In the genomic region with DNA sequence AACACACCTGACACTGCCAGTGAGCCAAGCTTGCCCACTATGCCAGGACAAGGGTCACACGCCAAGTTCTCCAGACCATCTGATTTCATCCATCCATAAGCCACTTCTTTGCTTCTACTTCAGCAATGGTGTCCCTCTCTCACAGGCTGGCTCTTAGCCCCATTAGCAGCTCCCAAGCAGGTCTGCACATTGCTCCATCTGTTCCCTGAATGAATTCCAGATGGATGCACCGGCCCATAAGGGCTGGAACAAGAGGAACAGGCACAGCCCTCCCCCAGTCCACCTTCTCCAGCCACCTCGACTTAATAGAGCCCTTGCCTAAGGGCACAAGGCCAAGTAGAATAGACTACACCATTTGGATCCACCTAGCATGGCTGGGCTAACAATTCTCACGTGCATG, we compare ENCODE assay signal across 17 mouse cellular contexts.
DNase-seq lines count a peak whose midpoint lies in the region; ATAC-seq lines count a peak whose summit lies in the region.
"Had no signal": no experiment of that assay in that cellular context is flagged by ENCODE, and none has a peak within 500 bp of the region (broad histone marks: within the 10 kb centered on the region; RNA-seq: fewer than 3 reads in every experiment).

No protein-coding gene starts in this region.

- 64% methylated on average over 4 of the region's 4 CpGs for WGBS in hindbrain, embryonic 16.5 days
- 57% methylated on average over 4 of the region's 4 CpGs for WGBS in hindbrain, embryonic 12.5 days
- WGBS in forebrain, embryonic 16.5 days: 49% methylated on average over 4 of the region's 4 CpGs
- WGBS in limb, embryonic 12.5 days: 26% methylated on average over 4 of the region's 4 CpGs

- H3K4me1 ChIP-seq in hindbrain, embryonic 16.5 days (ENCODE audit: control insufficient read depth, insufficient read depth, low read depth, low read length): peaks cover 15% of the 10 kb centered on the region
- H3K4me1 ChIP-seq in hindbrain, embryonic 12.5 days: peaks cover 3% of the 10 kb centered on the region
- H3K4me1 ChIP-seq in forebrain, embryonic 16.5 days (replicated peaks; ENCODE audit: control insufficient read depth, insufficient read depth, low read length): peaks cover 13% of the 10 kb centered on the region
- peaks cover 71% of the 10 kb centered on the region for H3K4me1 ChIP-seq in limb, embryonic 12.5 days (replicated peaks)
- H3K4me1 ChIP-seq: liver, embryonic 15.5 days had no signal

- peak; percentile 89 for DNase-seq in cerebellum, adult 8-10 months
- no peak for DNase-seq in right cerebral cortex, postnatal 10 days (ENCODE audit: low spot score in 2 of 2)
- no peak for DNase-seq in adrenal gland, postnatal 14 days
- DNase-seq: adrenal gland, postnatal 25 days; thymus, adult 18-20 months had no signal

- H3K9me3 ChIP-seq in hindbrain, embryonic 16.5 days (ENCODE audit: control insufficient read depth, low read length): no peaks in the 10 kb centered on the region
- no peaks in the 10 kb centered on the region for H3K9me3 ChIP-seq in hindbrain, embryonic 12.5 days (replicated peaks)
- H3K9me3 ChIP-seq in forebrain, embryonic 16.5 days (ENCODE audit: control insufficient read depth, low read length): no peaks in the 10 kb centered on the region
- no peaks in the 10 kb centered on the region for H3K9me3 ChIP-seq in limb, embryonic 12.5 days
- H3K9me3 ChIP-seq: embryonic facial prominence, embryonic 12.5 days; heart, embryonic 12.5 days; liver, embryonic 15.5 days had no signal

- peak; percentile 80 for ATAC-seq in hindbrain, embryonic 16.5 days
- ATAC-seq in hindbrain, embryonic 12.5 days (ENCODE audit: low FRiP score): no peak
- peak; percentile 76 for ATAC-seq in forebrain, embryonic 16.5 days
- peak; percentile 48; the same call in 1 of the 2 replicates for ATAC-seq in limb, embryonic 12.5 days (ENCODE audit: insufficient number of reproducible peaks, insufficient read depth, low FRiP score, low TSS enrichment, low read depth)
- ATAC-seq: CD4-positive, CD25-positive, alpha-beta regulatory T cell, adult 4 months; intestine, embryonic 16.5 days; Patski had no signal

- H3K27ac ChIP-seq in hindbrain, embryonic 16.5 days (ENCODE audit: low read depth, low read length): no peak overlapping the region
- no peak overlapping the region for H3K27ac ChIP-seq in hindbrain, embryonic 12.5 days
- H3K27ac ChIP-seq in forebrain, embryonic 16.5 days (ENCODE audit: low read length): peak overlapping the region; percentile 6; the same call in 1 of the 2 replicates
- H3K27ac ChIP-seq in limb, embryonic 12.5 days: peak overlapping the region; percentile 50
- H3K27ac ChIP-seq: embryonic facial prominence, embryonic 12.5 days; left cerebral cortex, adult 2 months; liver, embryonic 15.5 days had no signal

- no peak overlapping the region for H3K9ac ChIP-seq in hindbrain, embryonic 16.5 days (ENCODE audit: low read depth, low read length)
- no peak overlapping the region for H3K9ac ChIP-seq in hindbrain, embryonic 12.5 days
- no peak overlapping the region for H3K9ac ChIP-seq in forebrain, embryonic 16.5 days (replicated peaks; ENCODE audit: low read depth, low read length)
- no peak overlapping the region for H3K9ac ChIP-seq in limb, embryonic 12.5 days (replicated peaks)
- H3K9ac ChIP-seq: embryonic facial prominence, embryonic 12.5 days; heart, embryonic 12.5 days; liver, embryonic 15.5 days had no signal

- H3K4me3 ChIP-seq in hindbrain, embryonic 16.5 days (ENCODE audit: low read length): no peak overlapping the region
- H3K4me3 ChIP-seq in hindbrain, embryonic 12.5 days: no peak overlapping the region
- no peak overlapping the region for H3K4me3 ChIP-seq in forebrain, embryonic 16.5 days (replicated peaks; ENCODE audit: low read length)
- no peak overlapping the region for H3K4me3 ChIP-seq in limb, embryonic 12.5 days (replicated peaks)
- H3K4me3 ChIP-seq: embryonic facial prominence, embryonic 12.5 days; heart, embryonic 12.5 days; left cerebral cortex, adult 2 months; liver, embryonic 15.5 days; myocyte had no signal

- H3K4me2 ChIP-seq in hindbrain, embryonic 16.5 days (ENCODE audit: low read length): no peak overlapping the region
- no peak overlapping the region for H3K4me2 ChIP-seq in hindbrain, embryonic 12.5 days (replicated peaks)
- no peak overlapping the region for H3K4me2 ChIP-seq in forebrain, embryonic 16.5 days (ENCODE audit: low read length)
- no peak overlapping the region for H3K4me2 ChIP-seq in limb, embryonic 12.5 days
- H3K4me2 ChIP-seq: embryonic facial prominence, embryonic 12.5 days; heart, embryonic 12.5 days; liver, embryonic 15.5 days had no signal

- 0 out of 2 replicates have a peak, but pooled peaks cover 3% of the 10 kb centered on the region for H3K36me3 ChIP-seq in hindbrain, embryonic 16.5 days (ENCODE audit: control insufficient read depth, insufficient read depth, low read length)
- H3K36me3 ChIP-seq in hindbrain, embryonic 12.5 days: no peaks in the 10 kb centered on the region
- H3K36me3 ChIP-seq in forebrain, embryonic 16.5 days (ENCODE audit: control insufficient read depth, insufficient read depth): no peaks in the 10 kb centered on the region
- no peaks in the 10 kb centered on the region for H3K36me3 ChIP-seq in limb, embryonic 12.5 days
- H3K36me3 ChIP-seq: embryonic facial prominence, embryonic 12.5 days; liver, embryonic 15.5 days had no signal

- no peaks in the 10 kb centered on the region for H3K27me3 ChIP-seq in hindbrain, embryonic 16.5 days (replicated peaks; ENCODE audit: control insufficient read depth, insufficient read depth, low read length)
- no peaks in the 10 kb centered on the region for H3K27me3 ChIP-seq in hindbrain, embryonic 12.5 days
- H3K27me3 ChIP-seq in forebrain, embryonic 16.5 days (replicated peaks; ENCODE audit: control insufficient read depth, insufficient read depth, low read length): no peaks in the 10 kb centered on the region
- H3K27me3 ChIP-seq in limb, embryonic 12.5 days: no peaks in the 10 kb centered on the region
- H3K27me3 ChIP-seq: embryonic facial prominence, embryonic 12.5 days; heart, embryonic 12.5 days; liver, embryonic 15.5 days; Patski had no signal

Comparison
In these comparisons a context has a peak if more than half of its experiments do, and no peak if none do; other contexts are left out.
1. H3K27ac ChIP-seq: peak in forebrain, embryonic 16.5 days (single experiment) and limb, embryonic 12.5 days (single experiment); none in hindbrain, embryonic 16.5 days (single experiment) and hindbrain, embryonic 12.5 days (single experiment).